Mouse (Mus musculus): Measurements from ENCODE around the gene Ifih1.

- TF ChIP-seq CTCF (conservative IDR thresholded peaks at IDR 0.05 in 1 of 2, IDR thresholded peaks at IDR 0.05 in 1 of 2; ENCODE audit: low read depth in 2 of 2, low read length in 2 of 2): peak; percentile 24 to 57; a peak in 2 of 4 replicates
- no peak for TF ChIP-seq ZNF384 (IDR thresholded peaks at IDR 0.05; ENCODE audit: low read depth, low read length)
- no peak for TF ChIP-seq ETS1 (conservative IDR thresholded peaks at IDR 0.05; ENCODE audit: low read depth, low read length)
- TF ChIP-seq MYC (IDR thresholded peaks at IDR 0.05; ENCODE audit: low read depth, low read length): no peak
- TF ChIP-seq BHLHE40 (IDR thresholded peaks at IDR 0.05; ENCODE audit: low read depth, low read length): no peak
- no peak for TF ChIP-seq POLR2A (IDR thresholded peaks at IDR 0.05; ENCODE audit: low read depth, low read length)
- no peak for TF ChIP-seq KAT2A (IDR thresholded peaks at IDR 0.05; ENCODE audit: insufficient replicate concordance, low read length)
- no peak for TF ChIP-seq HCFC1 (IDR thresholded peaks at IDR 0.05; ENCODE audit: low read depth, low read length)
- no peak for TF ChIP-seq SIN3A (IDR thresholded peaks at IDR 0.05; ENCODE audit: low read length)
- no peak for TF ChIP-seq POLR2AphosphoS2 (IDR thresholded peaks at IDR 0.05; ENCODE audit: low read depth, low read length)
- no peak for TF ChIP-seq ZC3H11A (IDR thresholded peaks at IDR 0.05; ENCODE audit: low read depth, low read length)
Measured at GRCm38 (mm10) chr2:62660565-62660964, 14.5 kb upstream of the Ifih1 start.
